Mouse (Mus musculus): ENCODE measurements around the gene Ephb2. TPM values are rescaled to one million over a fixed set of nuclear protein-coding genes. Genes with fewer than 3 reads are reported as not detected.

Ephb2 gene
- polyA plus RNA-seq, 1 experiment, result 16.8 TPM

DNA sequence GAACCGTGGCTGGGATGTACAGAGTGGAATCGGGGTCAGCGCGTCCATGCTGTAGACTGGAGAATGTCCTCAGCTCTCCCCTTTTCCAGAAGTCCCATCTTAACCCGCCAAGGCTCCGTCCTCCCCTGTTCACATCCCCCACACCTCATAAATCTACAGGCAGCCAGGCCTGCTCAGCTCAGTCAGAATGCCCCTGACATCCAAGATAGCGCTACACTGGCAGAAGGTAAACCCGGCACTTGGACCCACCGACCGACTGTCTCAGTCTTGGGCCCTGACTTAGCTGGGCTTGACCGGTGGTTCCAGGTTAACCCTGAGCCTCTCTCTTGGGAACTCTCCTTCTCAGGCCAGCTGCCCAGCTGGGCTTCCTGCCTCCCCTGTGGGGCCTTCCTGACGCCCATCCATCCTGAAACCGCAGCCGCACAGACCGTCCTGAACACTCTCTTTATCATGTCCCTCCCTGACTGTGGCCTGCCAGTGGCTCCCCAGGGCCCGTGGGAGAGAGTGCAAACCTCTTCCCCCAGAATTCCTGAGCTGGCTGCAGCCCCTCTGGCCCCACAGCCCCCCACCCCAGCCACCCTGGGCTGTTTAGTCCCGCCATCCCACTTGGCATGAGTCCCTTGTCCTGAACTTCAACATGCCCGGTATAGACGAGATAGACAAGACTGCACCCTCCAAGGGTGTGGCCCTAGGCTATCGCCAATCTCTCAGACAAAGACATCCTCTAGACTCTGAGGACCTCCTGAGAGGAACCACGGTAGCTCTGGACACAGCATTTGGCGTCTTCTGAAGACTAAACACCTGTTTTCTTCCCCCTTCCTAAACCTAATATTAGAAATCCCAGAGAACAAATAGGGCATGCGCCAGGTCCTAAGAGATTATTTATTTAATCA, 37.9 kb downstream of the Ephb2 start:
- H3K36me3 ChIP-seq (ENCODE audit: control insufficient read depth, insufficient read depth), result no peaks in the 10 kb centered on the region
- no peaks in the 10 kb centered on the region for H3K79me3 ChIP-seq (ENCODE audit: low read depth)
- no peak overlapping the region for H3K4me3 ChIP-seq (ENCODE audit: insufficient read depth, poor library complexity, severe bottlenecking)
- no peaks in the 10 kb centered on the region for H3K27me3 ChIP-seq (ENCODE audit: control insufficient read depth, insufficient read depth, insufficient read length)
- TF ChIP-seq FOSL1 (IDR thresholded peaks at IDR 0.05; ENCODE audit: insufficient read depth, low read length, poor library complexity, severe bottlenecking) (no peak), MAX (IDR thresholded peaks at IDR 0.05) (no peak), USF1 (IDR thresholded peaks at IDR 0.05; ENCODE audit: low read depth) (no peak), MYOD1 (IDR thresholded peaks at IDR 0.05; ENCODE audit: control insufficient read depth, insufficient read length, low read depth) (no peak), CTCF (IDR thresholded peaks at IDR 0.05; ENCODE audit: control insufficient read depth, insufficient read depth, insufficient read length) (no peak), CEBPB (IDR thresholded peaks at IDR 0.05; ENCODE audit: low read depth) (no peak), MYOG (IDR thresholded peaks at IDR 0.05; ENCODE audit: control insufficient read depth, extremely low read depth, insufficient read length) (no peak)
- H3K79me2 ChIP-seq (ENCODE audit: control insufficient read depth, insufficient read depth), result peaks cover 5% of the 10 kb centered on the region
- no peak overlapping the region for H3ac ChIP-seq (ENCODE audit: control insufficient read depth, insufficient read length, low read depth)

DNA sequence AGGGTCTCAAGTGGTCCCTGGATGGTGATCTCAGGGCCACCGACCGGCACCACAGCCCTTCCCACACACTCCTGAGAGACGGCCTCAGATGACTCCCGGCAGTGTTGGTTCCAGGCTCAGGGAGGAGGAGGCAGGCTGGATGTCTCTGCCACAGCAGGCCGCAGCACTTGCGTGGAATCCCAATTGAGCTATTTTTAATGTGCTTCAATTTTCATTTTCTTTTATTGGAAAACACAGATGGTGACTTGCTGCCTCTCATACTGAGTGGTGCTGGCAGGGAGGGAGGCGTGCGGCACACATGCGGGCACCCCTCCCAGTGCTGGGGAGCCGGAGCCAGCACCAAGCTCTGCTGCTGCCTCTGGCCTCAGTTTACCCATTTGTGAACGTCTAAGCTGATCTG, 42.5 kb downstream of the Ephb2 start:
- Histone ChIP-seq H3K79me3 (ENCODE audit: low read depth) (no peaks in the 10 kb centered on the region), H3K36me3 (ENCODE audit: control insufficient read depth, insufficient read depth) (no peaks in the 10 kb centered on the region), H3K4me3 (ENCODE audit: insufficient read depth, poor library complexity, severe bottlenecking) (no peak overlapping the region), H3K79me2 (ENCODE audit: control insufficient read depth, insufficient read depth) (no peaks in the 10 kb centered on the region), H3K27me3 (ENCODE audit: control insufficient read depth, insufficient read depth, insufficient read length) (no peaks in the 10 kb centered on the region), H3ac (ENCODE audit: control insufficient read depth, insufficient read length, low read depth) (no peak overlapping the region)
- TF ChIP-seq FOSL1 (IDR thresholded peaks at IDR 0.05; ENCODE audit: insufficient read depth, low read length, poor library complexity, severe bottlenecking) (no peak), CEBPB (IDR thresholded peaks at IDR 0.05; ENCODE audit: low read depth) (no peak), MYOD1 (IDR thresholded peaks at IDR 0.05; ENCODE audit: control insufficient read depth, insufficient read length, low read depth) (no peak), CTCF (IDR thresholded peaks at IDR 0.05; ENCODE audit: control insufficient read depth, insufficient read depth, insufficient read length) (no peak), MAX (IDR thresholded peaks at IDR 0.05) (no peak), MYOG (IDR thresholded peaks at IDR 0.05; ENCODE audit: control insufficient read depth, extremely low read depth, insufficient read length) (no peak), USF1 (IDR thresholded peaks at IDR 0.05; ENCODE audit: low read depth) (no peak)

DNA sequence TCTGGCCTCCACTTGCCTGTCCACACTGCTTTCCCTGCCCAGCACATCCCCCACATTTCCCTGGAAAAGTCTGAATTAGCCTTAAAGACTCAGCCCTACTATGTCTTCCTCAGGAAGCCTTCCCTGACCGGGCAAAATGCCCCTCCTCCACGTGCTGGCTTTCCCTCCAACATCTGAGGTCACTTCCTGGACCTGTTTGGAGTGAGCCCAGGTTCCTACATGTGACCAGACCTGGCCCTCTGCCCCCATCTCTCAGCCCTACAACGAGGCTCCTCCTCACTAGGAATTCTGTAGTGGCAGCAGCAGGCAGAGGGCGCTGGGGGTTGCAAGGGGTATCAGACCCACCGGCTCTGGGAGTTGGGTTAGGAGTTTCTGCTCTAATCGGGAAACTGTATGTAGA, 46.0 kb downstream of the Ephb2 start:
- H3ac ChIP-seq (ENCODE audit: control insufficient read depth, insufficient read length, low read depth), result no peak overlapping the region
- no peaks in the 10 kb centered on the region for H3K79me2 ChIP-seq (ENCODE audit: control insufficient read depth, insufficient read depth)
- no peak overlapping the region for H3K4me3 ChIP-seq (ENCODE audit: insufficient read depth, poor library complexity, severe bottlenecking)
- H3K36me3 ChIP-seq (ENCODE audit: control insufficient read depth, insufficient read depth), result no peaks in the 10 kb centered on the region
- TF ChIP-seq CTCF (IDR thresholded peaks at IDR 0.05; ENCODE audit: control insufficient read depth, insufficient read depth, insufficient read length), result no peak
- no peak for TF ChIP-seq MYOG (IDR thresholded peaks at IDR 0.05; ENCODE audit: control insufficient read depth, extremely low read depth, insufficient read length)
- no peak for TF ChIP-seq MYOD1 (IDR thresholded peaks at IDR 0.05; ENCODE audit: control insufficient read depth, insufficient read length, low read depth)
- TF ChIP-seq FOSL1 (IDR thresholded peaks at IDR 0.05; ENCODE audit: insufficient read depth, low read length, poor library complexity, severe bottlenecking), result no peak
- no peak for TF ChIP-seq CEBPB (IDR thresholded peaks at IDR 0.05; ENCODE audit: low read depth)
- TF ChIP-seq MAX (IDR thresholded peaks at IDR 0.05), result no peak
- no peak for TF ChIP-seq USF1 (IDR thresholded peaks at IDR 0.05; ENCODE audit: low read depth)
- H3K79me3 ChIP-seq (ENCODE audit: low read depth), result no peaks in the 10 kb centered on the region
- no peaks in the 10 kb centered on the region for H3K27me3 ChIP-seq (ENCODE audit: control insufficient read depth, insufficient read depth, insufficient read length)

DNA sequence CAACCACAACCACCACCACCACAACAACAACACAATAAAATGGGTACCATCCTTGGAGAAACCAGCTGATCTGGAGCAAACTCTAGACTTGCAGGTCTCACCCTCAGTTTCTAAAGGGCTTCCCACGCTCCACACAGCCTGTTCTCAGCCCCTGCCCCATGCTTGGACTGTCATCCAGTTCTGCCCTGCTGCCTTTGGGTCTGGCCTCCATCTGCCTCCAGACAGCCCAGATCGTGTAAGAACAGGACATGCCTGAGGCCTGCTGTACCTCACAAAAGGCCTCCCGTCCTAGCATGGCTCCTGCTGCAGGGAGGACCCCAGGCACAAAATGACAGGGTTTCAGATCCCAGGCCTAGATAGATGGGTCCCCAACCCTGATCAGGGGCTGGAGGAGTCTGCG, 48.4 kb downstream of the Ephb2 start:
- no peak for TF ChIP-seq MAX (IDR thresholded peaks at IDR 0.05)
- no peak for TF ChIP-seq USF1 (IDR thresholded peaks at IDR 0.05; ENCODE audit: low read depth)
- no peak for TF ChIP-seq FOSL1 (IDR thresholded peaks at IDR 0.05; ENCODE audit: insufficient read depth, low read length, poor library complexity, severe bottlenecking)
- TF ChIP-seq CTCF (IDR thresholded peaks at IDR 0.05; ENCODE audit: control insufficient read depth, insufficient read depth, insufficient read length), result no peak
- no peak for TF ChIP-seq CEBPB (IDR thresholded peaks at IDR 0.05; ENCODE audit: low read depth)
- no peak for TF ChIP-seq MYOG (IDR thresholded peaks at IDR 0.05; ENCODE audit: control insufficient read depth, extremely low read depth, insufficient read length)
- TF ChIP-seq MYOD1 (IDR thresholded peaks at IDR 0.05; ENCODE audit: control insufficient read depth, insufficient read length, low read depth), result no peak

DNA sequence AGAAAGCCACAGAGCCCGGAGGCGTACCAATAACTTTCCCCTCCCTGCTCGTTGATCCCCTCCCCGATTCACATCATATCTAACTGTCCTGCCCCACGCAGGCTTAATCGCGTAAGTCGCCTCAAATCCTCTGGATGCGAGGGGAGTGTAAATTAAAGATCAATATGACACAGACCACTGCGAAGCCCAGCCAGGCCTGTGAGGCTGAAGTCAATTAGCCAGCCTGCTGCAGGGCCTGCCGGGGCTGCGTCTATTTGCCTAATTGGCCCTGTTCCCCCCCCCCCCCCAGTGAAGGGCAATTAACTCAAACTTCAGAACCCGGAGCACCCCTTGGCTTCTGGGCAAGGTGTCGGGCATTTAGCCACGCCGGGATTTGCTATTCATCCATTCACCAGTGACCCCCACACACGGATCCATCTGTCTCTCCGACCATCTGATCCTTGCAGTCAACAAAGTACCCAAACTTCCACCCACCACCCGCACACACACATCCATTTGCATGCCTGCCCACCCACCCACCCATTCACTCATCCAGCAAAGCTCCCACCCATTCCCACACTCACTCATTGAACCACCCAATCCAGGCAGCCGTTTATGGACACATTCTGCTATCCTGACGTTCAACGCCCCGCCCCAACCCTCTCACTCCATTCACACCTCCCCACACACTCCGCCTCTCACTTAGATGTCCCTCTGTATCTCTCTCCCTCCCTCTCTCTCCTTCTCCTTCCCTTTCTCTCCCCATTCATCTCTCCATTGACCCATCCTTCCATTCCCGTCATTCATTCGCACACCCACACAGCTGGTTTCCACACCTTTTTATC, 49.1 kb downstream of the Ephb2 start:
- Histone ChIP-seq H3K4me3 (ENCODE audit: insufficient read depth, poor library complexity, severe bottlenecking) (no peak overlapping the region), H3K79me3 (ENCODE audit: low read depth) (no peaks in the 10 kb centered on the region), H3ac (ENCODE audit: control insufficient read depth, insufficient read length, low read depth) (no peak overlapping the region), H3K79me2 (ENCODE audit: control insufficient read depth, insufficient read depth) (no peaks in the 10 kb centered on the region), H3K27me3 (ENCODE audit: control insufficient read depth, insufficient read depth, insufficient read length) (no peaks in the 10 kb centered on the region), H3K36me3 (ENCODE audit: control insufficient read depth, insufficient read depth) (no peaks in the 10 kb centered on the region)
- no peak for TF ChIP-seq CEBPB (IDR thresholded peaks at IDR 0.05; ENCODE audit: low read depth)
- TF ChIP-seq CTCF (IDR thresholded peaks at IDR 0.05; ENCODE audit: control insufficient read depth, insufficient read depth, insufficient read length), result no peak
- TF ChIP-seq MYOG (IDR thresholded peaks at IDR 0.05; ENCODE audit: control insufficient read depth, extremely low read depth, insufficient read length), result no peak
- TF ChIP-seq MAX (IDR thresholded peaks at IDR 0.05), result no peak
- no peak for TF ChIP-seq USF1 (IDR thresholded peaks at IDR 0.05; ENCODE audit: low read depth)
- no peak for TF ChIP-seq FOSL1 (IDR thresholded peaks at IDR 0.05; ENCODE audit: insufficient read depth, low read length, poor library complexity, severe bottlenecking)
- no peak for TF ChIP-seq MYOD1 (IDR thresholded peaks at IDR 0.05; ENCODE audit: control insufficient read depth, insufficient read length, low read depth)

More for the DNA sequence above, 48.4 kb downstream of the Ephb2 start:
- no peak overlapping the region for H3ac ChIP-seq (ENCODE audit: control insufficient read depth, insufficient read length, low read depth)
- H3K79me2 ChIP-seq (ENCODE audit: control insufficient read depth, insufficient read depth), result no peaks in the 10 kb centered on the region
- H3K27me3 ChIP-seq (ENCODE audit: control insufficient read depth, insufficient read depth, insufficient read length), result no peaks in the 10 kb centered on the region
- H3K36me3 ChIP-seq (ENCODE audit: control insufficient read depth, insufficient read depth), result no peaks in the 10 kb centered on the region
- H3K4me3 ChIP-seq (ENCODE audit: insufficient read depth, poor library complexity, severe bottlenecking), result no peak overlapping the region
- H3K79me3 ChIP-seq (ENCODE audit: low read depth), result no peaks in the 10 kb centered on the region

All from C2C12 (cell line).